Mouse (Mus musculus): ENCODE data around the gene Fzd2. TPM values are rescaled to one million over a fixed set of nuclear protein-coding genes. Genes with fewer than 3 reads are reported as not detected.

Fzd2 gene
- polyA plus RNA-seq, 1 experiment from 2014 or later, result 48.5 TPM

DNA sequence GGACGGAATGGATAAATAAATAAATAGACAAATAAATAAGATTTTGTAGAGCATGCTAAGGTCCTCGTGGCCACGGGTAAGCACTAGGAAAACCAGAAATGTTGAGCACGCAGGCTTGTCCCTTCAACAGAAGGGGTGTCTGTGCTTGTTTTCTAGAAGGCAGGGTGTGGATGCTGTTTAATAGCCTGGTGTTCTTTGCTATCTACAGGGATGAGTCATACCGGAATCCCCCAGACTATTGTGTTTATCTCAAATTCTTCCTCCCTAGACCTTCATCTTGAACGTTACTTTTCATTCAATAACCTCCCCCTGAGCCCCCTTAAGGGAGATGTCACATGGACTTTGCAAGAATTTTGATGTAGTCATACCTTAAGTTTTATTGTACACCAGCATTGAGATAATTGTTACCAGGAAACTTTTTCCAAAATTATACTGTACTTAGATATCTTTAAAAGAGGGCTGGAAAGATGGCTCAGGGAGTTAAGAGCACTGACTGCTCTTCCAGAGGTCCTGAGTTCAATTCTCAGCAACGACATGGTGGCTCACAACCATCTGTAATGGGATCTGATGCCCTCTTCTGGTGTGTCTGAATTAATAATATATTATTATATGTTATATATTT is 35.3 kb upstream of the Fzd2 start:
- Histone ChIP-seq H3K36me3 (no peaks in the 10 kb centered on the region), H3K4me2 (no peak overlapping the region), H3K4me3 (no peak overlapping the region), H3K27ac (no peak overlapping the region), H3K4me1 (0 out of 2 replicates have a peak, but pooled peaks cover 4% of the 10 kb centered on the region), H3K27me3 (no peaks in the 10 kb centered on the region), H3K9ac (no peak overlapping the region), H3K9me3 (no peaks in the 10 kb centered on the region)
- 73% methylated on average over 7 of the region's 7 CpGs for WGBS
- no peak for ATAC-seq (ENCODE audit: insufficient number of reproducible peaks, low FRiP score, low TSS enrichment, low read depth)

DNA sequence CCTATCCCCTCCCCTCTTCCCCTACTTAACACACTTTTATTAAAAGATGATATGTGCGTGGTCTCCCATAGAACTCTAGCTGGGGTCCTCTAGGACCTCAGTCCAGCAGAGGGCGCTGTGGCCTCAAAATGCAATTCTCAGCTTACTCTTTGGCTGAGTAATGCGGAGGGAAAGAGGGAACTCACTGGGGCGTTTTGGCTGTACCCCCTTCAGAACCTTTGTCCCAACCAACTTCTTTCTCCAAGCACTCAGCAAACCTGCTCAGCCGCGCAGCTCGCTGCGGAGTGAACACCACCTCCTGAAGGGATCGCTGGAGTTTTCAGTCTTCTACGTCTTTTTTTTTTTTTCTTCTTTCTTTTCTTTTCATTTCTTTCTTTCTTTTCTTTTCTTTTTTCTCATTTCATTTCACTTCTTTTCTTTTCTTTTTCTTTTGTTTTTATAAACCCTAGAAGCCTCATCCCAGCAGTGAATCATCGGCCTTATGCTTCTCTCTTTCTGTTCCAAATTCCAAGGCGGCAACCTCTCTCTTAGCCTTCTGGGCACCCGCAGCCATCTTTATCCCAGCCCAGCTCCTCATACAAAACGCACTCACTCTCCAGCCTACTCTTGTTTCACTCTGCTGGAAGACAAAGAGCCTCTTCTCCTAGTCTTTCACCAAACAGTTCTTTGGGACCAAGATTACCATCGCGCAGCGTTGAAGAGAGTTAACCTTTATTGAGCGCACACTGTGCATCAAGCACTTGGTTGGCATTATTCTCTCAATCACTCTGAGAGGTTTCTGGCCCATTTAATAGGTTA is 31.1 kb upstream of the Fzd2 start:
- 11% methylated on average over 18 of the region's 18 CpGs for WGBS
- Histone ChIP-seq H3K4me3 (peak overlapping the region; percentile 41), H3K9ac (0 out of 2 replicates have a peak overlapping the region, but pooled peaks have one; percentile 42), H3K4me1 (peaks cover 9% of the 10 kb centered on the region), H3K27ac (peak overlapping the region; percentile 84), H3K4me2 (peak overlapping the region; percentile 53), H3K9me3 (no peaks in the 10 kb centered on the region), H3K27me3 (no peaks in the 10 kb centered on the region), H3K36me3 (no peaks in the 10 kb centered on the region)
- ATAC-seq (ENCODE audit: insufficient number of reproducible peaks, low FRiP score, low TSS enrichment, low read depth), result peak; percentile 80; the same call in 1 of the 2 replicates

DNA sequence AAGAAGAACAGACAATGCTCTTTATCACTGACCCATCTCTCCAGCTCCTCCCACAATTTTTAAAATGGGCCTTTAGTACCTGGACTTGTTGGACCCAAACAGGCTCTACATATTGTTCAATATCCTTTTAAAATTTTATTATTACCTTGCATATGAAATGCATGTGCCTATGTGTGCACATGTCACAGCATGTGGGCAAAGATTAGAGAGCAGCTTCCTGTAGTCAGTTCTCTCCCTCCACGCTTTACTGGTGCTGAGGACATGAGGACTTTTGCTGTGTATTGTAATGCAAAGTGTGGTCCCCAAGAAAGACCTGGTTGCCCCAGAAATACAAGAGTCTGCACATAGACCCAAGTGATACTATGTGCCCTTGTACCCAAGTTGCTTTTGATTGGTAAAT is 29.2 kb upstream of the Fzd2 start:
- H3K4me2 ChIP-seq, result no peak overlapping the region
- H3K4me3 ChIP-seq, result no peak overlapping the region
- WGBS, result 54% methylated on average over 1 of the region's 1 CpGs
- H3K9ac ChIP-seq, result no peak overlapping the region
- peaks cover 25% of the 10 kb centered on the region for H3K4me1 ChIP-seq
- H3K9me3 ChIP-seq, result no peaks in the 10 kb centered on the region
- no peaks in the 10 kb centered on the region for H3K27me3 ChIP-seq
- no peaks in the 10 kb centered on the region for H3K36me3 ChIP-seq
- no peak overlapping the region for H3K27ac ChIP-seq
- ATAC-seq (ENCODE audit: insufficient number of reproducible peaks, low FRiP score, low TSS enrichment, low read depth), result no peak

DNA sequence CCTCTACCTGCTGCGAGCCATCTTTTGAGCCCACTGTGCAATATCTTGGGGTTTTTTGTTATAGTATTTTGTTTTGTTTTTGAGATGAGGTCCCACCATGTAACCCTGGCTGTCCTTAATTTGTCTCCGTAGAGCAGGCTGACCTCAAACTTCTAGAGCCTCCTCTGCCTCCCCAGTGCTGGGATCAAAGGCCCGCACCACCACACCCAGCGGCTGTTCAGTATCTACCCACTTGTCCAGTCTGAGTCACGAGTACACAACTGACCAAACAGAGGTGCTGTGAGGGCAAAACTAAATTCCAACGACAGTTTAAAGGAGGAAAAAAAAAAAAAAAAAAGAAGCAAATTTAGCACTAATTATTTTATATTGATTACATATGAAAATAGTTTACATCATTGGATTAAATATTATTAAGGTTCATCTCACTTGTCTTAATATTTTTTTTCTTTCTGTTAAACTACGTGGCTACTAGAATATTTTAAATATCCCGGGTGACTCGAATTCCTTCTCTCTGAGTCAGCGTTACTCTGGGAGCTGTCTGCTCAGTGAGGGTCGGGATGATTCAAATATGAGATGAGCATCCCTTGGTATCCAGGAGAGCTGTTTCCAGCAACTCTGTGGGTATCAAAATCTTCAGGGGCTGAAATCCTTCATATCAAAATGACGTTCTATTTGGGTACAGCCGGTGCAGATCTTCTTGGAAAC is 28.0 kb upstream of the Fzd2 start:
- Histone ChIP-seq H3K4me3 (no peak overlapping the region), H3K27ac (no peak overlapping the region), H3K9ac (no peak overlapping the region), H3K4me2 (no peak overlapping the region), H3K27me3 (no peaks in the 10 kb centered on the region), H3K9me3 (no peaks in the 10 kb centered on the region), H3K4me1 (peaks cover 31% of the 10 kb centered on the region), H3K36me3 (no peaks in the 10 kb centered on the region)
- ATAC-seq (ENCODE audit: insufficient number of reproducible peaks, low FRiP score, low TSS enrichment, low read depth), result no peak
- 59% methylated on average over 13 of the region's 13 CpGs for WGBS

DNA sequence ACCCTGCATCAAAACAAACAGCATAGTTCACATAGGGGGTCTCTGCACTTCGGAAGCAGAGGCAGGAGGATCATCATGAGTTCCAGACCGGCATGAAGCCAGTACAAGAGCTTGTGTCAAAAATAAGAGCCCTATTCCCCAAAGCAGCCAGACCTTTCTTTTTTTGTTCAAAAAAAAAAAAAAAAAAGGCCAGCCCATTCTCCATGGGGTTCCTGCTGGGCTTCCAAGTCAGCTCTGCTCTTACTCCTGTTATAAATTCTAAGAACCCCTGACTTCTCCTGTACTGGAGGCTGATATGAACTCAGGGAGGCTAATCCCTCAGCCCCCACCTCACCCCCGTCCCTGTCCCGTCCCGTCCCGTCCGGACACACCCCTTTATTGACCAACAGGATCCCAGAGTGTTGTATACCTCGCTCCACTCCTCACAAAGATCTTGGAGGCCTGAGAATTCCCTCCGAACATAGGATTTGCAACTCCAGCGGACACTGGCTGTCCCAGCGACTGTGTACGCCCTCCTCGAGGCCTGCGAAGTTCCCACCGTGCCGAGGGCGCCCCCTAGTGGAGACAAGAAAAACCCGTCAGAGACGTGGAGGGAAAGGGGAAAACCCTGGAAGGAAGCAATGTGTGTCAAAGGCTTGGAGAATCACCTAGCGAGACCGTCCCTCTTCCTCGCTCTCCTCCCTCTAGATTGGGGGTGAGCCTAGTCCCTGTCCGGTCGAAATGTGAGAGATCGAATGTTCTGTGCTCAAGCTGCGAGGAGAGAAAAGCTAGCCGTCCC is 25.7 kb upstream of the Fzd2 start:
- Histone ChIP-seq H3K9me3 (no peaks in the 10 kb centered on the region), H3K4me2 (peak overlapping the region; percentile 47), H3K9ac (peak overlapping the region; percentile 60; the same call in 1 of the 2 replicates), H3K27me3 (no peaks in the 10 kb centered on the region), H3K36me3 (no peaks in the 10 kb centered on the region), H3K27ac (peak overlapping the region; percentile 91), H3K4me3 (peak overlapping the region; percentile 38), H3K4me1 (peaks cover 46% of the 10 kb centered on the region)
- 10% methylated on average over 27 of the region's 27 CpGs for WGBS
- peak; percentile 21 for ATAC-seq (ENCODE audit: insufficient number of reproducible peaks, low FRiP score, low TSS enrichment, low read depth)

DNA sequence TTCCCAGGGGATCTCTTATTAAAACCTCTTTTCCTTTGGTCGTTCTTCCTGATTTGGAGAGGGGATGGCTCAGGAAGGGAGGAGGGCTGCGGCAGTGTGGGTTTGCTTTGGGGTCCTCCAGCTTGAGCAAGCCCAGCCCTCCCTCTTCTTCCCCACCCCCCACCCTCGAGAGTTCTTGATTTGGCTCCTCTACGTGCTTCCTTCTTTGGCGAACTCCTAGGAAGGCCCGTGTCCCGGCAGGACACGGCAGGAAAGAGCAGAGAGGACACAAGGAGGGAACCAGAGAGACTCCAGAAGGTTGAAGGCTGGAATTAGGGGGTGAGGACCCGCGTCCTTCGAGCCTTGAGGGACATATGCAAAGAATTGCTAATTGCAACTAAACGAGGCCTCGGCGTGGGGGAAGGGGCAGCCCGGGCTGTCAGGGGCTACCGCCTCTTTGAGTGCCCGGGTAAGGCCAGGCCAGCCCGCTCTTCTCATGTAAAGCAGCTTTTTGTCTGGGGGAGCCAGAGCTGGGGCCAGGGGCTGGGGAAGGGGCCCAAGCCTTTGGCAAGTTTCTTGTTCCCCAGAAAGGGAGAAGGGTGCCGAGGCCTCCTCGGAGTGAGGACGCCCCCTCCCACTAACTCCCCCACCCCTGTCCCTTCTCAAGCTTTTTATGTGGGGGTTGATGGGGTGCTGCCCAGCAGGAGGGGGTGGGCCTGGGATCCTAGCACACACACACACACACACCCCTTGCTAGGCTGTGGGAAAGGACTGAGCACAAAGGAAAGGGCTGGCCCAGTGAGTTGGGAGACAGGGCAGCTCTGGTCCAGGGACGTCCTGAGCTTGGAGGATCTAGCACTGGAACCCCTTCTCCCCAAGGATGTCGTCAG is 24.8 kb upstream of the Fzd2 start, which contains the start of gene Gm11627:
Gm11627 (minus strand) TSS at position 297 of the 869 bp plus-strand sequence.
- Histone ChIP-seq H3K4me2 (peak within 1 kb of the TSS; percentile 47), H3K4me1 (peaks cover 46% of the 10 kb centered on the region)

DNA sequence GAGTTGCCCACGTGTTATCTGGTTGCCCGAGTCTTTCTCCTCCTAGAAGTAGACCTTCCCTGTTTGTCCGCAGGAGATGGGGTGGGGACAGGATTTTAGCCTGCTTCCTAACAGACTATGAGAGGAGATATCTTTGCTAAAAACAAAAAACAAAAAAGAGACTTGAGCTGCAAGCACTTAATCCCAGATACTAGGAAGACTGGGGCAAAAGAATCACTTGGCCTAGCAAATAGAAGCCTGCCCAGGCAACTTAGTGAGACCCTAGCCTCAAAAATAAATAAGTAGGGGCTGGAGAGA is 24.2 kb upstream of the Fzd2 start:
- WGBS, result 55% methylated on average over 3 of the region's 3 CpGs
- Histone ChIP-seq H3K36me3 (no peaks in the 10 kb centered on the region), H3K27me3 (no peaks in the 10 kb centered on the region), H3K4me3 (peak overlapping the region; percentile 38), H3K4me1 (peaks cover 46% of the 10 kb centered on the region), H3K4me2 (0 out of 2 replicates have a peak overlapping the region, but pooled peaks have one; percentile 47), H3K9ac (no peak overlapping the region), H3K27ac (peak overlapping the region; percentile 91), H3K9me3 (no peaks in the 10 kb centered on the region)
- ATAC-seq (ENCODE audit: insufficient number of reproducible peaks, low FRiP score, low TSS enrichment, low read depth), result no peak

More for the DNA sequence above, 24.8 kb upstream of the Fzd2 start, which contains the start of gene Gm11627:
- Histone ChIP-seq H3K9me3 (no peaks in the 10 kb centered on the region), H3K27ac (peak within 1 kb of the TSS; percentile 91), H3K9ac (peak within 1 kb of the TSS; percentile 60), H3K36me3 (no peaks in the 10 kb centered on the region), H3K4me3 (peak within 1 kb of the TSS; percentile 38), H3K27me3 (no peaks in the 10 kb centered on the region)
- 12% methylated on average over 23 of the region's 23 CpGs for WGBS
- peak; percentile 62 for ATAC-seq (ENCODE audit: insufficient number of reproducible peaks, low FRiP score, low TSS enrichment, low read depth)

DNA sequence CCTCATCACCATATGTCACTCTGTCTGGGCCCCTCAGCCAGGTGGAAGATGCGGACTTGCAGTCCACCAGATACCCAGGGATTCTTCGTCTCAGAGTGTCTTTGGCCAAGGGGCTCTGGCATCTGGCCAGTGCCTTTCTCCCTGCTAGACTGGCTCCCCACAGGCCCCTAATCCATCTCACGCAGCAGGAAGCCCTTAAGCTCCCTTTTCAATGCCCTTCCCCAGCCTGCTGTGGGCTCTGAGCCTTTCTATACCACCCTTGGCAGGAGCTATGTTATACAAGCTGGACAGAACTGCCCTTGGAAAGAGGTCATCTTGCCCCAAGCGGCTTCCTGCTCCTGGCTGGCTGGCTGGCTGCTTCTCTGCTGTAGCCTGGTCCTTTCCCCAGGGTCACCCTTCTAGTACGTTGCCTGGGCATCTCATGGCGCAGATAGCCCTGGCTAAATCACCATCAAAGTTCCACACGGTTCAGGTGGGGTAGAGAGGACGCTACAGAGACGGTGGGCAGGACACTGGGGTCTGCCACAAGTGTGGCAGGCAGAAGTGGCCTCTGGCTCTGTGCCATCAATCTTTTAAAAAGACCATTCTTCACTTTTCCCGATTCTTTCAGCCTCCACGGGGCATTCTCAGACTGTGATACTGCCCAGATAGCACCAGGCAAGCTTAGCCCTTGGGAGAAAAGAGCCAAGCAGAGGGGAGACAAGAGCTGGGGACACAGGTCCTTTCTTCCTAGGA is 22.7 kb upstream of the Fzd2 start:
- Histone ChIP-seq H3K27me3 (no peaks in the 10 kb centered on the region), H3K9ac (no peak overlapping the region), H3K36me3 (no peaks in the 10 kb centered on the region), H3K4me1 (peaks cover 46% of the 10 kb centered on the region), H3K9me3 (no peaks in the 10 kb centered on the region), H3K4me2 (no peak overlapping the region), H3K27ac (peak overlapping the region; percentile 82), H3K4me3 (no peak overlapping the region)
- no peak for ATAC-seq (ENCODE audit: insufficient number of reproducible peaks, low FRiP score, low TSS enrichment, low read depth)
- 31% methylated on average over 11 of the region's 11 CpGs for WGBS

DNA sequence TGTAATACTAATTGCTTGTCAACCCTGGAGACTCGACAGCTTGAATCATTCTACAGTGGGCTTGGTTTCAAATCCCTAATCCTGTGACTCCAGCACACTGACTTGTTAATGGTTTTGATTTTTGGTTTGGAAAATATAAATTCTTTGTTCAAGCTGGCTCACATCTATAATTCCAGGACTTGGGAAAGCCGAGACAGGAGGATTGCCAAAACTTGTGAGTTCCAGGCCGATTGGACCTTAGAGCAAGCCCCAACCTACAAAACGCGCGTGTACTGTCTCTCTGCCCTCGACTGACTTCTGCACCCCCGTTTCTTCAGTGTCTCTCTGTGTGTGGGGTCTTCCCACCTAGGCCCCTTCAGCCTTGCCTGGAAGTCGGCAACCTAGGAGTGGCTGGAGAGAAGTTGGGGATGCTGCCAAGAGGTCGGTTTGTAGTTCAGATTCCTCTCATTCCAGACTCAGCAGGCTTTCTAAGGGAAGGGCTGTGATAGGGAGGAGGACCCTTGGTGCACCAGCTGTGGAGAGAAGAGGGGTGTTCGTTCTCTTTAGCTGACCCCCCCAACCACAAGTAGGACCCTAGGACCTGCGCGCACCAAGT is 22.1 kb upstream of the Fzd2 start:
- H3K4me1 ChIP-seq, result peaks cover 44% of the 10 kb centered on the region
- H3K4me2 ChIP-seq, result 0 out of 2 replicates have a peak overlapping the region, but pooled peaks have one; percentile 19
- H3K27ac ChIP-seq, result peak overlapping the region; percentile 82
- 14% methylated on average over 13 of the region's 13 CpGs for WGBS
- no peaks in the 10 kb centered on the region for H3K9me3 ChIP-seq
- ATAC-seq (ENCODE audit: insufficient number of reproducible peaks, low FRiP score, low TSS enrichment, low read depth), result peak; percentile 53; the same call in 1 of the 2 replicates
- no peak overlapping the region for H3K9ac ChIP-seq
- no peak overlapping the region for H3K4me3 ChIP-seq
- H3K36me3 ChIP-seq, result no peaks in the 10 kb centered on the region
- H3K27me3 ChIP-seq, result no peaks in the 10 kb centered on the region

DNA sequence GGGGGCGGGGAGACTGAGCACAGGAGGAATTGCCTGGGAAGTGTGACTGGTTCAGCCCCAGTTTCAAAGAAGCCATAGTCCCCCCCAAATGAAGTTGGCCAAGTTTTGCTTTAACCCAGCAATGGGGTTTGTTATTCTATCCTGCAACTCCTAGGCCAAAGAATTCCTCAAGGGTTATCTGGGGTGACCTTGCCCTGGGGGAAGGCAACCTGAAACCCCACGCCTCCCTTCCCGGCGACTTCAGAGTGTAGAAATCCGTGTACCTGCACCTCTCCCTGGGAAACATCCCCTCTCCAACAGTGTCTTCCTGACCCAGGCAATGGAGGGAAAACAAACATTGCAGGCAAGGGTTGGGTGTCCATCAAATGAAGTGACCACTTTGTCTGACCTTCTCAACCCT is 21.5 kb upstream of the Fzd2 start:
- peaks cover 41% of the 10 kb centered on the region for H3K4me1 ChIP-seq
- H3K36me3 ChIP-seq, result no peaks in the 10 kb centered on the region
- H3K27me3 ChIP-seq, result no peaks in the 10 kb centered on the region
- H3K4me2 ChIP-seq, result 0 out of 2 replicates have a peak overlapping the region, but pooled peaks have one; percentile 3
- H3K9me3 ChIP-seq, result no peaks in the 10 kb centered on the region
- no peak overlapping the region for H3K9ac ChIP-seq
- WGBS, result 19% methylated on average over 5 of the region's 5 CpGs
- peak overlapping the region; percentile 82 for H3K27ac ChIP-seq
- no peak overlapping the region for H3K4me3 ChIP-seq
- no peak for ATAC-seq (ENCODE audit: insufficient number of reproducible peaks, low FRiP score, low TSS enrichment, low read depth)

Measured in limb, embryonic 15.5 days (tissue).